Mouse (Mus musculus): ENCODE results near the gene Slc12a6. TPM values are rescaled to one million over a fixed set of nuclear protein-coding genes. Genes with fewer than 3 reads are reported as not detected.

Slc12a6 gene
- polyA plus RNA-seq, 1 experiment from 2014 or later, result 9.6 TPM

- no peak overlapping the region for H3K4me3 ChIP-seq
- peaks cover 25% of the 10 kb centered on the region for H3K4me1 ChIP-seq (replicated peaks)
- no peaks in the 10 kb centered on the region for H3K36me3 ChIP-seq
- H3K27me3 ChIP-seq, result no peaks in the 10 kb centered on the region
- no peak overlapping the region for H3K9ac ChIP-seq
- no peak overlapping the region for H3K27ac ChIP-seq
- ATAC-seq (replicated peaks; ENCODE audit: insufficient number of reproducible peaks, insufficient read depth, low FRiP score, low read depth), result no peak
- no peaks in the 10 kb centered on the region for H3K9me3 ChIP-seq (replicated peaks)
- H3K4me2 ChIP-seq, result no peak overlapping the region
- WGBS, result 60% methylated on average over 4 of the region's 4 CpGs
These were observed 21.4 kb downstream of the Slc12a6 start for GRCm38 (mm10) chr2:112287059-112287458.

- H3K36me3 ChIP-seq, result no peaks in the 10 kb centered on the region
- no peak overlapping the region for H3K4me2 ChIP-seq
- no peak for ATAC-seq (replicated peaks; ENCODE audit: insufficient number of reproducible peaks, insufficient read depth, low FRiP score, low read depth)
- H3K27ac ChIP-seq, result peak overlapping the region; percentile 26
- H3K9me3 ChIP-seq (replicated peaks), result no peaks in the 10 kb centered on the region
- H3K27me3 ChIP-seq, result no peaks in the 10 kb centered on the region
- WGBS, result 79% methylated on average over 3 of the region's 3 CpGs
- no peak overlapping the region for H3K9ac ChIP-seq
- H3K4me1 ChIP-seq (replicated peaks), result peaks cover 17% of the 10 kb centered on the region
- no peak overlapping the region for H3K4me3 ChIP-seq
These were observed 23.9 kb downstream of the Slc12a6 start for GRCm38 (mm10) chr2:112289507-112289906.

- H3K4me2 ChIP-seq, result no peak overlapping the region
- H3K36me3 ChIP-seq, result no peaks in the 10 kb centered on the region
- H3K4me1 ChIP-seq (replicated peaks), result peaks cover 7% of the 10 kb centered on the region
- no peaks in the 10 kb centered on the region for H3K27me3 ChIP-seq
- 64% methylated on average over 2 of the region's 2 CpGs for WGBS
- no peak overlapping the region for H3K27ac ChIP-seq
- H3K9me3 ChIP-seq (replicated peaks), result no peaks in the 10 kb centered on the region
- H3K4me3 ChIP-seq, result no peak overlapping the region
- H3K9ac ChIP-seq, result no peak overlapping the region
- no peak for ATAC-seq (replicated peaks; ENCODE audit: insufficient number of reproducible peaks, insufficient read depth, low FRiP score, low read depth)
These were observed 27.2 kb downstream of the Slc12a6 start for GRCm38 (mm10) chr2:112292823-112293222.

- ATAC-seq (replicated peaks; ENCODE audit: insufficient number of reproducible peaks, insufficient read depth, low FRiP score, low read depth), result peak; percentile 74
- Histone ChIP-seq H3K27ac (peak overlapping the region; percentile 87), H3K36me3 (no peaks in the 10 kb centered on the region), H3K4me1 (replicated peaks) (peaks cover 4% of the 10 kb centered on the region; the same call in 1 of the 2 replicates), H3K4me3 (peak overlapping the region; percentile 17), H3K9ac (no peak overlapping the region), H3K4me2 (peak overlapping the region; percentile 41), H3K27me3 (no peaks in the 10 kb centered on the region), H3K9me3 (replicated peaks) (no peaks in the 10 kb centered on the region)
- 44% methylated on average over 3 of the region's 3 CpGs for WGBS
These were observed 30.6 kb downstream of the Slc12a6 start for GRCm38 (mm10) chr2:112296211-112296610.

- no peak overlapping the region for H3K4me3 ChIP-seq
- no peaks in the 10 kb centered on the region for H3K27me3 ChIP-seq
These were observed 32.6 kb downstream of the Slc12a6 start for GRCm38 (mm10) chr2:112298221-112298620.

GRCm38 (mm10) chr2:112308671-112309070 is 43.0 kb downstream of the Slc12a6 start:
- WGBS, result 70% methylated on average over 3 of the region's 3 CpGs
- H3K36me3 ChIP-seq, result no peaks in the 10 kb centered on the region
- H3K27me3 ChIP-seq, result no peaks in the 10 kb centered on the region
- H3K27ac ChIP-seq, result peak overlapping the region; percentile 62
- H3K4me2 ChIP-seq, result no peak overlapping the region
- no peaks in the 10 kb centered on the region for H3K9me3 ChIP-seq (replicated peaks)
- H3K9ac ChIP-seq, result no peak overlapping the region
- H3K4me3 ChIP-seq, result no peak overlapping the region
- peaks cover 16% of the 10 kb centered on the region for H3K4me1 ChIP-seq (replicated peaks)
- no peak for ATAC-seq (replicated peaks; ENCODE audit: insufficient number of reproducible peaks, insufficient read depth, low FRiP score, low read depth)

More at GRCm38 (mm10) chr2:112298221-112298620, 32.6 kb downstream of the Slc12a6 start:
- Histone ChIP-seq H3K27ac (no peak overlapping the region), H3K9me3 (replicated peaks) (no peaks in the 10 kb centered on the region), H3K4me2 (no peak overlapping the region), H3K4me1 (replicated peaks) (peaks cover 4% of the 10 kb centered on the region; the same call in 1 of the 2 replicates), H3K36me3 (no peaks in the 10 kb centered on the region), H3K9ac (no peak overlapping the region)
- ATAC-seq (replicated peaks; ENCODE audit: insufficient number of reproducible peaks, insufficient read depth, low FRiP score, low read depth), result no peak
- WGBS, result 85% methylated on average over 4 of the region's 4 CpGs

- Histone ChIP-seq H3K4me2 (peak overlapping the region; percentile 35), H3K27me3 (no peaks in the 10 kb centered on the region), H3K36me3 (no peaks in the 10 kb centered on the region), H3K9ac (no peak overlapping the region), H3K4me1 (replicated peaks) (peaks cover 16% of the 10 kb centered on the region), H3K27ac (peak overlapping the region; percentile 62), H3K9me3 (replicated peaks) (no peaks in the 10 kb centered on the region), H3K4me3 (no peak overlapping the region)
- peak; percentile 50; the same call in 1 of the 2 replicates for ATAC-seq (replicated peaks; ENCODE audit: insufficient number of reproducible peaks, insufficient read depth, low FRiP score, low read depth)
- WGBS, result 28% methylated on average over 10 of the region's 10 CpGs
These were observed 43.6 kb downstream of the Slc12a6 start for GRCm38 (mm10) chr2:112309161-112309600.

GRCm38 (mm10) chr2:112315638-112316037 is 50.0 kb downstream of the Slc12a6 start:
- H3K4me2 ChIP-seq, result no peak overlapping the region
- H3K36me3 ChIP-seq, result no peaks in the 10 kb centered on the region; the same call in 1 of the 2 replicates
- H3K9me3 ChIP-seq (replicated peaks), result no peaks in the 10 kb centered on the region
- no peak overlapping the region for H3K27ac ChIP-seq
- peaks cover 4% of the 10 kb centered on the region for H3K4me1 ChIP-seq (replicated peaks)
- no peaks in the 10 kb centered on the region for H3K27me3 ChIP-seq
- 89% methylated on average over 7 of the region's 7 CpGs for WGBS
- no peak overlapping the region for H3K9ac ChIP-seq
- H3K4me3 ChIP-seq, result no peak overlapping the region
- ATAC-seq (replicated peaks; ENCODE audit: insufficient number of reproducible peaks, insufficient read depth, low FRiP score, low read depth), result no peak

GRCm38 (mm10) chr2:112318227-112318626 is 52.6 kb downstream of the Slc12a6 start:
- Histone ChIP-seq H3K9me3 (replicated peaks) (no peaks in the 10 kb centered on the region), H3K9ac (no peak overlapping the region), H3K27me3 (no peaks in the 10 kb centered on the region), H3K36me3 (no peaks in the 10 kb centered on the region; the same call in 1 of the 2 replicates), H3K4me2 (no peak overlapping the region), H3K4me1 (replicated peaks) (no peaks in the 10 kb centered on the region; the same call in 1 of the 2 replicates), H3K27ac (no peak overlapping the region), H3K4me3 (no peak overlapping the region)
- ATAC-seq (replicated peaks; ENCODE audit: insufficient number of reproducible peaks, insufficient read depth, low FRiP score, low read depth), result no peak
- WGBS, result 74% methylated on average over 2 of the region's 2 CpGs

GRCm38 (mm10) chr2:112318905-112319304 is 53.3 kb downstream of the Slc12a6 start:
- no peak overlapping the region for H3K4me2 ChIP-seq
- no peak overlapping the region for H3K27ac ChIP-seq
- no peak overlapping the region for H3K9ac ChIP-seq
- H3K27me3 ChIP-seq, result no peaks in the 10 kb centered on the region
- WGBS, result 74% methylated on average over 7 of the region's 7 CpGs
- ATAC-seq (replicated peaks; ENCODE audit: insufficient number of reproducible peaks, insufficient read depth, low FRiP score, low read depth), result no peak
- no peaks in the 10 kb centered on the region for H3K9me3 ChIP-seq (replicated peaks)
- H3K36me3 ChIP-seq, result no peaks in the 10 kb centered on the region; the same call in 1 of the 2 replicates
- H3K4me1 ChIP-seq (replicated peaks), result no peaks in the 10 kb centered on the region; the same call in 1 of the 2 replicates
- no peak overlapping the region for H3K4me3 ChIP-seq

- Histone ChIP-seq H3K36me3 (no peaks in the 10 kb centered on the region), H3K27ac (no peak overlapping the region), H3K9ac (no peak overlapping the region), H3K27me3 (no peaks in the 10 kb centered on the region), H3K4me1 (replicated peaks) (peaks cover 7% of the 10 kb centered on the region), H3K4me2 (no peak overlapping the region), H3K9me3 (replicated peaks) (no peaks in the 10 kb centered on the region), H3K4me3 (no peak overlapping the region)
- ATAC-seq (replicated peaks; ENCODE audit: insufficient number of reproducible peaks, insufficient read depth, low FRiP score, low read depth), result no peak
- 70% methylated on average over 11 of the region's 11 CpGs for WGBS
These were observed 62.6 kb downstream of the Slc12a6 start for GRCm38 (mm10) chr2:112328069-112328777.

Measured in heart, embryonic 15.5 days (tissue).